Mouse (Mus musculus) olfactory bulb, adult 2 months (tissue): ENCODE data around the gene Adora1. TPM values are rescaled to one million over a fixed set of nuclear protein-coding genes. Genes with fewer than 3 reads are reported as not detected.

Experiments used
- H3K27ac ChIP-seq: fragments of 200-500 bp; 2 replicates; pipeline ENCODE4 v1.5.1; 2012; ENCODE audit warnings: low read depth, low read length; ENCODE audit not compliant: insufficient read depth
- H3K4me1 ChIP-seq: fragments of 200-500 bp; 2 replicates; pipeline ENCODE4 v1.6.1; 2012; ENCODE audit warnings: low read length; ENCODE audit not compliant: control insufficient read depth, insufficient read depth
- H3K4me3 ChIP-seq: fragments of 200-500 bp; 2 replicates; pipeline ENCODE4 v1.5.1; 2012; ENCODE audit warnings: mild to moderate bottlenecking, low read depth, low read length, moderate library complexity; ENCODE audit not compliant: insufficient read depth
- CTCF ChIP-seq: fragments of 200-500 bp; IDR thresholded peaks from 2 replicates; pipeline ENCODE4 v1.5.1; 2012; ENCODE audit warnings: low read depth, mild to moderate bottlenecking, low read length, moderate library complexity; ENCODE audit not compliant: insufficient read depth
- POLR2A ChIP-seq: fragments of 200-500 bp; IDR thresholded peaks from 2 replicates; pipeline ENCODE4 v1.6.1; 2012; ENCODE audit warnings: mild to moderate bottlenecking, low read depth, low read length, moderate library complexity; ENCODE audit not compliant: insufficient read depth
- WGBS: fragments of 180-500 bp; shearing (Covaris S2); methylation state at CpG from one replicate; pipeline ENCODE4 v1.1.7; 2018; 5-methylcytosine and 5-hydroxymethylcytosine counted together
- polyA plus RNA-seq: library from polyadenylated mRNA; stranded (reverse); fragments of >200 nt; gene quantifications from 2 replicates; pipeline ENCODE4 v1.2.4, GENCODE M21; 2012; ENCODE audit warnings: low replicate concordance; ENCODE audit not compliant: missing spikeins, insufficient read depth, insufficient read length

Gene Adora1
- polyA plus RNA-seq = not detected in 2 replicates

- TF ChIP-seq POLR2A (no peak), CTCF (no peak)
- peaks cover 32% of the 10 kb centered on the region for H3K4me1 ChIP-seq
- 2% methylated on average over 36 of the region's 37 CpGs for WGBS
- H3K27ac ChIP-seq = no peak within 1 kb of the TSS
- peak within 1 kb of the TSS; percentile 55 for H3K4me3 ChIP-seq
Observed at GRCm38 (mm10) chr1:134235391-134235921, at the start of gene Adora1. Gene Adora1 (minus strand): TSS chr1:134235431.

- WGBS = 13% methylated on average over 1 of the region's 1 CpGs
- Histone ChIP-seq H3K4me1 (peaks cover 5% of the 10 kb centered on the region; the same call in 1 of the 2 replicates), H3K4me3 (no peak overlapping the region), H3K27ac (no peak overlapping the region)
- TF ChIP-seq CTCF (no peak), POLR2A (no peak)
Observed at GRCm38 (mm10) chr1:134283108-134283507, 47.9 kb upstream of the Adora1 start.

GRCm38 (mm10) chr1:134282342-134282741 is 47.1 kb upstream of the Adora1 start:
- H3K27ac ChIP-seq = no peak overlapping the region
- H3K4me3 ChIP-seq = no peak overlapping the region
- no peak for TF ChIP-seq CTCF
- TF ChIP-seq POLR2A = no peak
- peaks cover 5% of the 10 kb centered on the region; the same call in 1 of the 2 replicates for H3K4me1 ChIP-seq
- WGBS = 91% methylated on average over 3 of the region's 3 CpGs

- no peak for TF ChIP-seq CTCF
- TF ChIP-seq POLR2A = no peak
- Histone ChIP-seq H3K4me3 (no peak overlapping the region), H3K4me1 (peaks cover 5% of the 10 kb centered on the region; the same call in 1 of the 2 replicates), H3K27ac (no peak overlapping the region)
- 79% methylated on average over 4 of the region's 4 CpGs for WGBS
Observed at GRCm38 (mm10) chr1:134281563-134281962, 46.3 kb upstream of the Adora1 start.

GRCm38 (mm10) chr1:134280174-134280573 is 44.9 kb upstream of the Adora1 start:
- 67% methylated on average over 5 of the region's 5 CpGs for WGBS
- Histone ChIP-seq H3K4me3 (no peak overlapping the region), H3K27ac (no peak overlapping the region), H3K4me1 (peaks cover 10% of the 10 kb centered on the region)
- TF ChIP-seq CTCF (no peak), POLR2A (no peak)

- peaks cover 12% of the 10 kb centered on the region for H3K4me1 ChIP-seq
- H3K27ac ChIP-seq = no peak overlapping the region
- H3K4me3 ChIP-seq = no peak overlapping the region
- WGBS = 83% methylated on average over 7 of the region's 7 CpGs
- TF ChIP-seq CTCF (no peak), POLR2A (no peak)
Observed at GRCm38 (mm10) chr1:134276823-134277222, 41.6 kb upstream of the Adora1 start.

GRCm38 (mm10) chr1:134275616-134276464 is 40.6 kb upstream of the Adora1 start:
- no peak for TF ChIP-seq CTCF
- no peak for TF ChIP-seq POLR2A
- H3K4me1 ChIP-seq = peaks cover 12% of the 10 kb centered on the region
- H3K4me3 ChIP-seq = no peak overlapping the region
- H3K27ac ChIP-seq = no peak overlapping the region
- WGBS = 74% methylated on average over 13 of the region's 13 CpGs

- Histone ChIP-seq H3K27ac (no peak overlapping the region), H3K4me1 (peaks cover 12% of the 10 kb centered on the region), H3K4me3 (no peak overlapping the region)
- WGBS = 90% methylated on average over 7 of the region's 7 CpGs
- TF ChIP-seq CTCF = no peak
- TF ChIP-seq POLR2A = no peak
Observed at GRCm38 (mm10) chr1:134274483-134274920, 39.3 kb upstream of the Adora1 start.

GRCm38 (mm10) chr1:134273493-134274395 is 38.5 kb upstream of the Adora1 start:
- 24% methylated on average over 9 of the region's 9 CpGs for WGBS

More at GRCm38 (mm10) chr1:134273493-134274395, 38.5 kb upstream of the Adora1 start:
- 0 out of 2 replicates have a peak overlapping the region, but pooled peaks have one; percentile 6 for H3K27ac ChIP-seq
- H3K4me1 ChIP-seq = peaks cover 12% of the 10 kb centered on the region
- no peak overlapping the region for H3K4me3 ChIP-seq
- TF ChIP-seq POLR2A (no peak), CTCF (no peak)
